In genomic region chr12:17545107-17545571, GRCm38 (mm10) we compare ENCODE assay signal across 8 mouse cellular contexts. TPM values are rescaled to one million over a fixed set of nuclear protein-coding genes. Genes with fewer than 3 reads are reported as not detected.
A peak's percentile ranks its signal among the peaks of the same experiment; 100 is the strongest.
DNase-seq lines count a peak whose midpoint lies in the region; ATAC-seq and TF ChIP-seq lines count a peak whose summit lies in the region.

No protein-coding gene starts in this region.

- TF ChIP-seq POLR2A in kidney, adult 2 months (IDR thresholded peaks at IDR 0.05; ENCODE audit: low read depth, low read length) = no peak
- peak; percentile 69 for TF ChIP-seq POLR2A in CH12.LX (IDR thresholded peaks at IDR 0.05; ENCODE audit: low read depth, low read length)

- no peak for DNase-seq in kidney, adult 2 months
- no peak for DNase-seq in kidney, postnatal 14 days
- DNase-seq in CH12.LX (ENCODE audit: extremely low read depth) = no peak
- DNase-seq in embryo, embryonic 9.5 days (ENCODE audit: extremely low spot score) = peak; percentile 83
- DNase-seq in hindbrain, embryonic 11.5 days (ENCODE audit: low spot score) = peak; percentile 72
- no peak for DNase-seq in urinary bladder, postnatal 25 days (ENCODE audit: low spot score)
- DNase-seq in right cerebral cortex, postnatal 14 days = no peak

- peaks cover 38% of the 10 kb centered on the region for H3K79me2 ChIP-seq in CH12.LX (replicated peaks; ENCODE audit: control insufficient read depth, extremely low read depth, insufficient read depth, poor library complexity, severe bottlenecking)

- no peak for TF ChIP-seq RAD21 in CH12.LX (IDR thresholded peaks at IDR 0.05; ENCODE audit: low read depth, low read length)

- H3K4me1 ChIP-seq in kidney, adult 2 months (ENCODE audit: control insufficient read depth, insufficient read depth, low read length) = peaks cover 3% of the 10 kb centered on the region; the same call in 1 of the 2 replicates
- peaks cover 17 to 47% of the 10 kb centered on the region in 2 experiments for H3K4me1 ChIP-seq in CH12.LX (ENCODE audit: control insufficient read depth in 1 of 2, insufficient read depth in 2 of 2)
- no peaks in the 10 kb centered on the region for H3K4me1 ChIP-seq in hindbrain, embryonic 11.5 days (replicated peaks; ENCODE audit: control insufficient read depth, insufficient read depth, low read length)

- H3K9me3 ChIP-seq in CH12.LX (replicated peaks; ENCODE audit: low read length) = no peaks in the 10 kb centered on the region
- no peaks in the 10 kb centered on the region for H3K9me3 ChIP-seq in hindbrain, embryonic 11.5 days (ENCODE audit: control insufficient read depth, low read length)

- in situ Hi-C loops in CH12.LX (cut with MboI; ENCODE audit: low pct_ligation_motif_present, low pct_unique_long_range_greater_than_20kb, low sequenced_read_pairs) = no loop called here

- H3K4me2 ChIP-seq in CH12.LX (ENCODE audit: insufficient read depth, low read depth, poor library complexity, severe bottlenecking) = peak overlapping the region; percentile 11; the same call in 1 of the 2 replicates
- peak overlapping the region; percentile 61 for H3K4me2 ChIP-seq in hindbrain, embryonic 11.5 days (replicated peaks; ENCODE audit: low read depth, low read length)

- H3K4me3 ChIP-seq in kidney, adult 2 months (ENCODE audit: insufficient read depth, low read depth, low read length) = peak overlapping the region; percentile 97
- peak overlapping the region; percentile 76 to 99 (median 99) for H3K4me3 ChIP-seq in CH12.LX (replicated peaks in 1 of 3; ENCODE audit: low read depth in 2 of 3, low read length in 2 of 3, poor library complexity in 1 of 3)
- peak overlapping the region; percentile 91 for H3K4me3 ChIP-seq in hindbrain, embryonic 11.5 days (ENCODE audit: low read depth, low read length)

- TF ChIP-seq EP300 in CH12.LX (IDR thresholded peaks at IDR 0.05; ENCODE audit: low read length) = no peak

- WGBS in kidney, adult 2 months = under 1% methylated on average over 37 of the region's 40 CpGs
- under 1% methylated on average over 32 of the region's 40 CpGs for WGBS in hindbrain, embryonic 11.5 days

- dilution Hi-C loops in CH12.LX (cut with MboI; ENCODE audit: extremely low pct_ligation_motif_present, extremely low pct_unique_long_range_greater_than_20kb, low sequenced_read_pairs) = no loop called here

- peak overlapping the region; percentile 93 for H3K9ac ChIP-seq in CH12.LX (ENCODE audit: insufficient read depth, low read depth)
- H3K9ac ChIP-seq in hindbrain, embryonic 11.5 days (ENCODE audit: low read depth, low read length) = peak overlapping the region; percentile 91

- peak; percentile 75 for ATAC-seq in hindbrain, embryonic 11.5 days (ENCODE audit: low FRiP score)
- peak; percentile 49 for ATAC-seq in megakaryocyte progenitor cell, adult 5-6 weeks (replicated peaks; ENCODE audit: poor library complexity)

- no peaks in the 10 kb centered on the region for H3K27me3 ChIP-seq in kidney, adult 2 months (replicated peaks; ENCODE audit: control insufficient read depth, insufficient read depth, low read length)
- H3K27me3 ChIP-seq in CH12.LX (replicated peaks) = no peaks in the 10 kb centered on the region
- no peaks in the 10 kb centered on the region for H3K27me3 ChIP-seq in hindbrain, embryonic 11.5 days (ENCODE audit: control insufficient read depth, insufficient read depth, low read length)

- H3K36me3 ChIP-seq in kidney, adult 2 months (ENCODE audit: control insufficient read depth, insufficient read depth, low read length) = 0 out of 2 replicates have a peak, but pooled peaks cover 1% of the 10 kb centered on the region
- peaks cover 33 to 44% of the 10 kb centered on the region in 2 experiments for H3K36me3 ChIP-seq in CH12.LX (replicated peaks in 1 of 2; ENCODE audit: control insufficient read depth in 1 of 2, insufficient read depth in 1 of 2, low read length in 1 of 2)
- H3K36me3 ChIP-seq in hindbrain, embryonic 11.5 days (ENCODE audit: control insufficient read depth, insufficient read depth, low read length) = no peaks in the 10 kb centered on the region

- no peak for TF ChIP-seq CTCF in kidney, adult 2 months (conservative IDR thresholded peaks at IDR 0.05; ENCODE audit: insufficient read depth, insufficient read length, low read depth, low read length)
- TF ChIP-seq CTCF in CH12.LX (conservative IDR thresholded peaks at IDR 0.05 in 1 of 2, IDR thresholded peaks at IDR 0.05 in 1 of 2; ENCODE audit: low read depth in 2 of 2, low read length in 2 of 2) = no peak

- H3K27ac ChIP-seq in kidney, adult 2 months (ENCODE audit: insufficient read depth, low read depth, low read length) = peak overlapping the region; percentile 90
- peak overlapping the region; percentile 46 for H3K27ac ChIP-seq in CH12.LX (ENCODE audit: insufficient read depth, low read depth)
- H3K27ac ChIP-seq in hindbrain, embryonic 11.5 days (ENCODE audit: low read depth, low read length) = peak overlapping the region; percentile 88

TF ChIP-seq in CH12.LX, 34 proteins besides CTCF, POLR2A, EP300 and RAD21:
- TF ChIP-seq ZNF384 (IDR thresholded peaks at IDR 0.05; ENCODE audit: low read depth, low read length) (no peak), HCFC1 (IDR thresholded peaks at IDR 0.05; ENCODE audit: low read depth, low read length) (no peak), GABPA (IDR thresholded peaks at IDR 0.05; ENCODE audit: insufficient replicate concordance, low read depth, low read length) (no peak), POLR2AphosphoS2 (IDR thresholded peaks at IDR 0.05; ENCODE audit: low read depth, low read length) (no peak; the same call in 1 of the 2 replicates), USF1 (IDR thresholded peaks at IDR 0.05; ENCODE audit: low read depth, low read length) (no peak; the same call in 1 of the 2 replicates), ETS1 (conservative IDR thresholded peaks at IDR 0.05; ENCODE audit: low read depth, low read length) (no peak), JUN (IDR thresholded peaks at IDR 0.05; ENCODE audit: insufficient read depth, low read depth, low read length) (no peak), MYC (IDR thresholded peaks at IDR 0.05; ENCODE audit: low read depth, low read length) (peak; percentile 86), NELFE (IDR thresholded peaks at IDR 0.05; ENCODE audit: low read depth, low read length) (no peak; the same call in 1 of the 2 replicates), IRF4 (IDR thresholded peaks at IDR 0.05; ENCODE audit: low read depth, low read length) (no peak), MAX (IDR thresholded peaks at IDR 0.05; ENCODE audit: low read length) (peak; percentile 92), BHLHE40 (IDR thresholded peaks at IDR 0.05; ENCODE audit: low read depth, low read length) (no peak), MXI1 (IDR thresholded peaks at IDR 0.05; ENCODE audit: low read depth, low read length) (peak; percentile 97), KAT2A (IDR thresholded peaks at IDR 0.05; ENCODE audit: insufficient replicate concordance, low read length) (no peak), JUND (conservative IDR thresholded peaks at IDR 0.05; ENCODE audit: low read depth, low read length) (no peak), SMC3 (IDR thresholded peaks at IDR 0.05; ENCODE audit: low read depth, low read length) (peak; percentile 6; the same call in 1 of the 2 replicates), E2F4 (IDR thresholded peaks at IDR 0.05; ENCODE audit: insufficient replicate concordance, low read depth, low read length) (0 out of 2 replicates have a peak, but pooled peaks have one; percentile 5), USF2 (conservative IDR thresholded peaks at IDR 0.05; ENCODE audit: low read depth, low read length) (no peak), CHD1 (IDR thresholded peaks at IDR 0.05; ENCODE audit: low read depth, low read length) (no peak), MAZ (IDR thresholded peaks at IDR 0.05; ENCODE audit: low read depth, low read length) (no peak), TBP (conservative IDR thresholded peaks at IDR 0.05; ENCODE audit: low read depth, low read length) (no peak), ZMIZ1 (IDR thresholded peaks at IDR 0.05; ENCODE audit: low read depth, low read length) (peak; percentile 35), ZC3H11A (IDR thresholded peaks at IDR 0.05; ENCODE audit: low read depth, low read length) (no peak), TCF12 (IDR thresholded peaks at IDR 0.05; ENCODE audit: low read depth, low read length) (peak; percentile 10; the same call in 1 of the 2 replicates), PAX5 (IDR thresholded peaks at IDR 0.05; ENCODE audit: low read length) (no peak), ZKSCAN1 (IDR thresholded peaks at IDR 0.05; ENCODE audit: borderline replicate concordance, low read depth, low read length) (no peak), UBTF (IDR thresholded peaks at IDR 0.05; ENCODE audit: low read depth, low read length) (peak; percentile 80; the same call in 1 of the 2 replicates), NRF1 (IDR thresholded peaks at IDR 0.05; ENCODE audit: low read depth, low read length) (no peak), MAFK (IDR thresholded peaks at IDR 0.05; ENCODE audit: insufficient replicate concordance, low read length) (no peak), RCOR1 (conservative IDR thresholded peaks at IDR 0.05; ENCODE audit: low read depth, low read length) (0 out of 2 replicates have a peak, but pooled peaks have one; percentile 20), SIN3A (IDR thresholded peaks at IDR 0.05; ENCODE audit: low read length) (peak; percentile 68), ELF1 (IDR thresholded peaks at IDR 0.05; ENCODE audit: low read depth, low read length) (0 out of 2 replicates have a peak, but pooled peaks have one; percentile 24), MEF2A (IDR thresholded peaks at IDR 0.05; ENCODE audit: borderline replicate concordance, low read depth, low read length) (no peak), CHD2 (IDR thresholded peaks at IDR 0.05; ENCODE audit: low read length) (0 out of 2 replicates have a peak, but pooled peaks have one; percentile 33)
TF ChIP-seq in CH12.LX: peak in this region for 12.

RNA-seq across cellular contexts. Expression of gene Odc1, which starts 0.5 kb away (rescaled TPM):
- 373 and 427 TPM in 2 replicates for polyA plus RNA-seq in kidney, adult 2 months (2012; rRNA removed)
- total RNA-seq in CH12.LX (2012; rRNA removed) (1,757 and 1,839 TPM in 2 replicates), CH12.LX (2014; rRNA removed) (2,455 and 2,545 TPM in 2 replicates)
- 2,544 and 2,567 TPM in 2 replicates for polyA plus RNA-seq in CH12.LX (2012; ENCODE audit: insufficient read length, low read depth)
- polyA plus RNA-seq in hindbrain, embryonic 11.5 days (2014; fragmentation: Nextera tagmentation; extraction: Ambion mirVana) = 267 and 302 TPM in 2 replicates
- 241 TPM in 2 replicates for total RNA-seq in megakaryocyte progenitor cell, adult 5-6 weeks (2015)
- 406 and 410 TPM in 2 replicates for total RNA-seq in megakaryocyte progenitor cell, adult 5-6 weeks (2017)

Comparison
In these comparisons a context has a peak if more than half of its experiments do, and no peak if none do; other contexts are left out.
1. DNase-seq: peak in embryo, embryonic 9.5 days (single experiment) and hindbrain, embryonic 11.5 days (single experiment); none in kidney, adult 2 months (single experiment), kidney, postnatal 14 days (single experiment), CH12.LX (single experiment), urinary bladder, postnatal 25 days (single experiment) and right cerebral cortex, postnatal 14 days (single experiment).
2. Peak in every context shown above with its lines, with median percentiles within 50 percentile points of each other: H3K27ac ChIP-seq and H3K4me3 ChIP-seq.